Mouse (Mus musculus) heart, postnatal 0 days (tissue): ENCODE results near the gene R3hdm1.

Source experiments
- CTCF ChIP-seq: IDR thresholded peaks from 2 replicates; pipeline ENCODE4 v1.5.1; 2016; ENCODE audit warnings: antibody characterized with exemption, control low read depth, low read depth
- EP300 ChIP-seq: IDR thresholded peaks from 2 replicates; pipeline ENCODE4 v1.6.1; 2016; ENCODE audit warnings: antibody characterized with exemption, low read depth

- no peak for TF ChIP-seq CTCF
- TF ChIP-seq EP300, result no peak
Observed at GRCm38 (mm10) chr1:128068945-128069397, 34.1 kb upstream of the R3hdm1 start.
